Mouse (Mus musculus): ENCODE results near the gene Pten. TPM values are rescaled to one million over a fixed set of nuclear protein-coding genes. Genes with fewer than 3 reads are reported as not detected.
"Not testable (repeated sequence)": the region's sequence is repeated elsewhere in the genome, so short reads cannot be mapped to it uniquely, and the experiment has no call there.

Gene Pten
- total RNA-seq, 2 experiments from 2014 or later: 111 to 117 TPM

DNA sequence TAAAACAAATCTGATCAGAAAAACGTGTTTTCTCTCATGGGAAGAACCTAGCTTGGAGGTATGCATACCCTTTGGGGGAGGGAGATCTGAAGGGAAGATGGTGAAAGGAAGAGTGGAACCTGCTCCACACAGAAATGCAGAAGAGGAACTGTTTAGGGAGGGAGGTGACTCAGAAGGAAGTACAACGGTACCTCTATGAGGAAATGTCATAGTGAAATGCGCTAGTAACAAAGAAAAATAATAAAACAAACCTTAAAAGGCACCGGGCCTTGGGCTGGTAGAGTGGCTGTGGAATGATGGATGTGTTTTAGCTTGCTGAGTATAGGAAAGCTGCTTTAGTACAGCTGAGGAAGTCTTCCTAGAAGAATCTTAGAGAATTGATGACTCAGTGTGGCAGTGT lies 47.4 kb downstream of the Pten start:
- no peak for DNase-seq (ENCODE audit: extremely low spot score in 1 of 2, low spot score in 1 of 2)

DNA sequence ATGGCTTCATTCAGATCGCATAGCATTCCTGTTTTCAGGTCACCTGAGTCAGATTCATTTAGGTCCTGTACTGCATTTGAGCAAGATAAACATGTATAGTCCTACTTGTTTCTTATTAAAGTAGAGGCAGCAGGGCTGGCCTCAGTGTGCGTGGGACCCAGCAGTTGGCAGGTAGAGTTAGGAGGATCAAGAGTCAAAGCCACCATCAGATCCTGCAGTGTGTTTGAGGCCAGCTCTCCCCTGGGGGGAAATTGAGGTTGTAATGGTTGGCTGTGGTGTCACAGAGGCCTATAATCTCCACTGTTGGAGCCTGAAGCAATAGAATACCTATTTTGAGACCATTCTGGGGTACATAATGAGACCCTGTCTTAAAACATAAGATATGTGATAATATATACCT lies 50.3 kb downstream of the Pten start:
- DNase-seq (ENCODE audit: extremely low spot score in 1 of 2, low spot score in 1 of 2): no peak

DNA sequence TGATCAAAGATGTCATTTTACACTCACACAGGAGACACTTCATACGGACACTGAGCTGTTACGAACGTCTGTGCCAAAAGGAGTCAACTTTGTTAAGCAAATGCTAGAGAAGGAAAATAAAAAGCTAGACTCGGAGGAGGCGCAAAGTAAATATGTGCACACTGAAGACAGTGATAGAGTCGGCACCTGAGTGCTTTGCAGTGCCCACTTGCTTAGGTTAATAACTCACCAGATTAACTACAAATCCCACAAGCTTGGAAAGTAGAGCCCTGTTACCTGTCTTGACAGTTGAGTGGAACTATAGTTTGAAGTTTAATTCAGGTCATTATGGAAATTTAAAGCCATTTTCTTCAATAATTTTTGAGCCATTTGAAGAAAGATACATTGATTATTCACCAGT lies 51.4 kb downstream of the Pten start:
- no peak for DNase-seq (ENCODE audit: extremely low spot score in 1 of 2, low spot score in 1 of 2)

DNA sequence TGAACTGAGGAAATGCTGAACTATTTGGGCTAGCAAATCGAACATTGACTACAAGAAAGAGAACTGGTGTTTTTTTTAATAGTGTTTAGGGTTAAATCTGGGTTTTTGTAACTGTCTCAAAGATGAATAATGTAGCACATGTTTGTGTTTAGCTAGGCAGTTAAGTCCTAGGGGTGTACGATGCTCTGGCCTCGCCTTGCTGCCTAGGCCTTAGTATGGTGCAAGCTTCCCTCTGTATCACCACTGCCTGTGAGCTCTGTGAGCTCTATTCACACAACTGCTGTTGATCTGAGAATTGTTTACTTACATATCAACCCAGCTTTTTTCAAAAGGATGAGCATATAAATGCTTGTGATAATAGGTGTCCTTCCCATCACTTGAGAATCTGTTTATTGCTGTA lies 51.8 kb downstream of the Pten start:
- DNase-seq (ENCODE audit: extremely low spot score in 1 of 2, low spot score in 1 of 2): no peak

DNA sequence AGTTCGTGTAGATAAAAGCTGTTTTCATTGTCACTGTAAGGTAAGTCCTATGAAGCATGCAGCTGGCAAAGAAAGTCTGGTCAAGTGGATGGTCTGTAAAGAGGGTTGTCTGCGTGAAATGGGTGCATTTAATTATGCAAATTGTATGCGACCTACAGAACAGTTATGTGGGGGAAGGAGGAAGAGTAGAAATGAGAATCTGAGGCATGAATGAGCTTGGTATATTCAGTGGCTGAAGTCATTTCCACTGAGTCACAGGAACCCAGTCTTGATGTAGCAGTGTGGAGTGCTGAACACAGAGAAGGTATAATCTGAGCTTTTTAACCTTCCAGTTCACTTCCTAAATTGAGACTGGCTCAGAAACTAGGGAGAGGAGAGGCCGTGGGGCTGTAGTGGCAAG lies 61.5 kb downstream of the Pten start:
- DNase-seq (ENCODE audit: extremely low spot score in 1 of 2, low spot score in 1 of 2): no peak

DNA sequence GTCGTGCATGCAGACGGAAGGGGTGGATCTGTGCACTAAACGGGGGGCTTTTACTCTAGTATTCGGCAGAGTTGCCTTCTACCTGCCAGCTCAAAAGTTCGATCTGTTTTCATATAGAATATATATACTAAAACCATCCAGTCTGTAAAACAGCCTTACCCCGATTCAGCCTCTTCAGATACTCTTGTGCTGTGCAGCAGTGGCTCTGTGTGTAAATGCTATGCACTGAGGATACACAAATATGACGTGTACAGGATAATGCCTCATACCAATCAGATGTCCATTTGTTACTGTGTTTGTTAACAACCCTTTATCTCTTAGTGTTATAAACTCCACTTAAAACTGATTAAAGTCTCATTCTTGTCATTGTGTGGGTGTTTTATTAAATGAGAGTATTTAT lies 65.7 kb downstream of the Pten start:
- not testable (repeated sequence) for DNase-seq (ENCODE audit: extremely low spot score in 1 of 2, low spot score in 1 of 2)

DNA sequence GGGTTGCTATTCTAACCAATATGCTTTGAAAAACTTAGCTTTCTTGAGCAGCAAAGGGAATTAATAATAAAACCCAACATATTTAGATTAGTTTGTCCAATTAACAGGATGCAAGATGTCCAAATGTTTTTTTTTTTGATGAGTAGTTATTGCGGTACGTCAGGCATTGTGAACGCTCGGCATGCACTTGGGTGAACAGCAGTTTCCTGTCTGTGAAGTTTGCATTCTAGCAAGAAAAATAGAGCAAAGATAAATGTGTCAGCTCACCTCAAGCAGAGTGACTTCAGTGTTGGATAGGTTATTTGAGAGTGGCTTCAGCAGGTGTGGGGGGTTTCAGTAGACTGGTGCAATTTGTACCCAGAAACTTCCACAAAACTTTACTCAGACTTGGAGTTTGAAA lies 69.3 kb downstream of the Pten start:
- DNase-seq (ENCODE audit: extremely low spot score in 1 of 2, low spot score in 1 of 2): no peak

DNA sequence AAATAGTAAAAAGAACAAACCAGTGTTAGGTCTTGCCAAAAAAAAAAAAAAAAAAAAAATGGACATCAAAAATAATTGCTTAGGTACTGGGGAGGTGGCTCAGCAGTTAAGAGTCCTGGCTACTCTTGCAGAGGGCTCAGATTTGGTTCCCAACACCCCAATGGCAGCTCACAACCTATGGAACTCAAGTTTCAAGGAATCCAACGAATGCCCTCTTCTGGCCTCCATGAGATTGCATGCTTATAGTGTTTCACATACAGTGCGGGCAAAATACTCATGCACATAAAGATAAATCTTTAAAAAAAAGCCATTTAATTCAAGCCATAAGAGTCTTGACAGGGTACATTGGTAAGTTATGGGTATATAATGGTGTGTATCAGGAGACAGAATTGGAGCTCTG lies 72.6 kb downstream of the Pten start:
- DNase-seq (ENCODE audit: extremely low spot score in 1 of 2, low spot score in 1 of 2): no peak

DNA sequence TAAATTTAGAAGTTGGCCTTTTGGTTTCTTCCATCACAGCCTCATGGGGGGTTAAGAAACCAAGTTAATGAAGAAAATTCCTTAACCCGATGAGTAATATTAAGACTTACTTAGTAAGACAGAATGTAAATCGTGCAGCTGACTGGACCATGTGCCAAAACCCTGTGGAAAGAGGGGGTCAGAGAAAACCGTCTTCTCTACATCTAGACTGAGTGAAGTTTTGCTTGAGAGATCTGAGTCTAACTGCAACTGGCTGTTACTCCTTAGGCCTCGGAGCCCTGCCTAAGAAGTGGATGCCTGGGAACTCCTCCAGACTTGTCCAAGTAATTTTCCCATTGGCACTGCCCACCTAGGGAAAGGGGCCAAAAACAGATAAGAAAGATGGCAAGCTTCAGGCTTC lies 74.0 kb downstream of the Pten start:
- no peak for DNase-seq (ENCODE audit: extremely low spot score in 1 of 2, low spot score in 1 of 2)

DNA sequence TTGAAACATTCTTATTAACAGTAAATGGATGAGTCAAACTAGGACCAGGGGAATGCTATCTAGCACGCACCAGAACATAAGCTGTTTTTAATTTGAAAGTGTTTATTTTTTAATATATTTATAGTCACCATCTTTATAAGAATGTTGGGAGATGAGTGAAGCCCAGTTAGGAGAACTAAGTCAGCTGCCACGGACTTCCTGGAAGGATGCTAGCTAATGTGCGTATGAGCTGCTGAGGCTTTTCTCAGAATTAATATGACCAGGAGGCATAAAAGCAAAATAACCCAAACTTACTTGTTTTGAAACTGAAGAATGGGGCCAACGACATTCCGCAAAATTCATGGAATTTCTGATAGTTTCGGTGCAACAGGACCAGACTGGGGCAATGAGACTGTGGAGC lies 83.2 kb downstream of the Pten start:
- no peak for DNase-seq (ENCODE audit: extremely low spot score in 1 of 2, low spot score in 1 of 2)

DNA sequence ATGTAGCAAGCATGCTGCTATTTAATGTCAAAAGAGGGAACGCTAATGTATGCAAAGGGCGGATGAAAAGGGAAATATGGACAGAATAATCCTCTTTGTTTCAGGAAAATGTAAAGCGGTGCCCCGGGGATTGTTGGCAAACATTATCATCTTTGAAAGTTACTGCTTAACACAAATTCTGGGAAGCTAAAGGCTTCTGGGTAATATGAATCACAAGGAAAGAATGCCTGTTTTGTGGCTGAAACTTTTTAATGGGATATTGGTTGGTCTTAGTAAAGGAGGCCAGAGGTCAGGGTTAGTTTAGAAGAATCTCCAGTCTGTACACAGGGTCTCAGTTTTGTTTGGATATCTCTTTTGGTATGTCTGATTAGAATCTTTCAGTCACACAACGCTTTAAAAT lies 87.2 kb downstream of the Pten start:
- no peak for DNase-seq (ENCODE audit: extremely low spot score in 1 of 2, low spot score in 1 of 2)

DNA sequence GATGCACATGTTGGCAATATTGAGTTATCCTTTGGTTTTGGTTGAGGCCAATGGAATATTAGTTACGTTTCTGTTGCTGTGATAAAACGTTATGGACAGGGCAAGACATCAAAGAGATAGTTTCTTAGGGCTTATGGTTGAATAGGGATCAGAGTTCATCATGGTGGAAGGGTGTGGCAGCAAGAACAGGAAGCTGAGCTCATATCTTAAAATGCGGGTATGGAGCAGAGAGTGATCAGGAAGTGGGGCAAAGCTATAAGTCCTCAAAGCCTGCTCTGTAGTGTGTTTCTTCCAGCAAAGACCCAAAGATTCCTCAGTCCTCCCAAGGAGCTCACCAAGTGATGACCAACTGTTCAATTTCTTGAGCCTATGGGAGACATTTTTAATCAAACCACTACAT lies 90.7 kb downstream of the Pten start:
- no peak for DNase-seq (ENCODE audit: extremely low spot score in 1 of 2, low spot score in 1 of 2)

DNA sequence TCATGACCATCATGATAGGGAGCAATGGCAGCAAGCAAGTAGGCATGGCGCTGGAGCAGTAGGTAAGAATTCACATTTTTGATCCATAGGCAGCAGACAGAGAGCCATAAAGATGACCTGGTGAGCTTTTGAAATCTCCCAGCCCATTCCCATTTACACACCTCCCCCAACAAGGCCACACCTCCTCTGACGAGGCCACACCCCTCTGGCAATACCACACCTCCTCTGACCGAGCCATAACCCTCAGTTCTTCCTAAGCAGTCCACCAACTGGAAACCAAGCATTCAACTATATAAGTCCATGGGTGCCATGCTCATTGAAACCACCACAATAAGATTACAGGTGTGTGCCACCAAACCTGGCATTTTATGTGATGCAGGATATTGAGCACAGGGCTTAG lies 95.0 kb downstream of the Pten start:
- no peak for DNase-seq (ENCODE audit: extremely low spot score in 1 of 2, low spot score in 1 of 2)

DNA sequence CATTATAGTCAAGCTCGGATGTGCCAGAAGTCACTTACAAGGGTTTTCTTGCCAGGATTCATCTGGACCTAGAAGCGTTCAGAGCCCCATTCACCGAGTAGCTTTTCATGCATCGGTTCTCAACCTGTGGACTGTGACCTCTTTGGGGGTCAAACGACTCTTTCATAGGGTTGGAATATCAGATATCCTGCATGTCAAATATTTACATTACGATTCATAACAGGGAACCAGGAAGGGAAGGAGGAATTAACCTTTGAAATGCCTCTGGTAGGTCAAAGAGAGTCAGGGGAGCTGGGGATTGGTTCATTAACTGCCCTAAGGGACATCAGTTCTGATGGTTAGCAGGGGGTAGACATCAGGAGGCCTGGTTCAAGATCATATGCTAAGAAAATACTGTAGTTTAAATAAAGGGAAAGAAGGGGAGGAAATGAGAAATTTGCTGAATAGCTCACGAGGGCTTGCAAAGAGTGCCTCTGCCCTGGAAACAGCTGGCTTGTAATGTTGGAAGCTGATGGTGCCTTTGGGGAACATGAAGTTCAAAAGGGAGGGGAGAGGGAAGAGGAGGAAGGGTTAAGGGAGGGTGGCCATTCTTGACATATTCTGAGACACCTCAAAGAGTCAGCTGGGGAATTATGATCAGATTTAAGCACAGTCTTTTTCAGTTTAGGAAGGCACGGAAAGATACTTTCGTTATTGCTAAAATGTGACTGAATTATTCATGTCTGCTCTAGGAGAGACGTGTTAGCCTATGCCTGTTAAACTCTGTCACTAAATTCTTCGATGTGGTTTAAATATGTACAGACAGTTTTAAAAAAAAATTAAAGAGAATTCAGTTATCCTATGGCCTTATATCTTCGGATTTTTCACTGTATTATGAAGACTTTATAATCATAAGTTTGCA lies 104.6 kb downstream of the Pten start:
- DNase-seq (ENCODE audit: extremely low spot score in 1 of 2, low spot score in 1 of 2): no peak

DNA sequence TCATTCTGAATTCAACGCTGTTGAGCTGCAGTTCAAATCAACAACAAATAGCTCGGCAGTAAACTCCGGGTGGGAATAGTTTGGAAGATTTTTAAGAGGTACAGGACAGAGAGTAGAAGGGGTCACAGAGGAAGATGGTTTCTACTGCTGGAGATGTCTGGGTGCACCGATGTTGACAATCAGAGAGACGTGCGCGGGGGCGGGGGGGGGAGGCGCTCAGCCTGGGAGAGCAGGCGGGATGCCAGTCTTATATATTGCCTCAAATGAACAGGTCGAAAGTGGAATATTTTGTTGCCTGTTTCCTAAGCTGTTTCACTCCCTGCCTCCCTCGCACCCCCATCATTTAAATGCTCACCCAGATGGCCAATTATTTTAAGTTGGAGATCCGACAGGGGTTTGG lies 109.5 kb downstream of the Pten start:
- DNase-seq (ENCODE audit: extremely low spot score in 1 of 2, low spot score in 1 of 2): no peak

DNA sequence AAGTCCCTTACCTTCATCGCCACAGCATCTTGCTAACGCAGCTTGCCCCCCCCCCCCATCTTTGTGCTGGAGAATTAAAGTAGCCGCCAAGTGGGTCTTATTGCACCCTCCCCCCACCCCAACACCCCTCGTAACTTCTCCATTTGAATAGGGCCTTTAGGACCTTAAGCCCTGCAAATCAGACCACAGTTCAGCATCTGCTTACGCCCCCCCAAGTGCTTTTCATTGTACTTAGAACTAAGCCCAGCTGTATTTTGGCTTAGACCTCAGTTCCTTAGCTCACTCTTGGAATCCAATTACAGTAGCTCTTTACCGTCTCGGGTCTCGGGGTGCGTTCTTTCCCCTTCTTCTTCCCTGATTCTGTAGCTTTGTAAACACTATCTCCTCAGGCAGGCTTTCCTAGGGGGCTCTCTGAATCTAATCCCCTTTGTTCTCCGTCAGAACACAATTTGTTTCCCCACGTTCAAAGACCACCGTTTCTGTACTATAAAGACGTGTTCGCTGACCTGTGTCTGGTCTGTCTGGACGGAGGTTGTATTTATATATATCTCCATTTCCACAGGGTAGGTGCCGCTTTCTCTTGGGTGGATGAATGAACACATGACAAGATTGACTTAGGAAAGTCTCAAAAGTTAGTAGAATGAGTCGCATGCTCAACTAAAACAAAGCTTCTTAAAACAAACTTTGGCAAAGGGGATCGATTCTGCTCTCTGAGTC lies 110.0 kb downstream of the Pten start:
- no peak for DNase-seq (ENCODE audit: extremely low spot score in 1 of 2, low spot score in 1 of 2)

DNA sequence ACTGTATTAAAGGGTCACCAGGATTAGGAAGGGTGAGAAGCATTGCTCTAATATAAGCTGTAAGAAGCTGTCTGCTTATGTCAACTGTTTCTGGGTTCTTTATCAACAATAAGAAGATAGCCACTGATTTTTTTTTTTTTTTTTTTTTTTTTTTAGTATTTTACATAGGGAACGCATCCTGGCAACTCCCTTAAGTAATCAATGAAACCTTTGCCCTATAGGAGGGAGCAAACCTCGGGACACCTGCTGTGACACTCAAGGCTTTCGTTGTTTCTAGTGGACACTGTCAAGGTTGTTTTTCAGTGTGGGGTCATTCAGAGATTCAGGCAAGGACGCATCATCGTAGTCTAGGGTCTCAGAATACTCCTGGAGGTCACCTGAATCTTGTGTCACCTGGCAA lies 111.3 kb downstream of the Pten start:
- DNase-seq (ENCODE audit: extremely low spot score in 1 of 2, low spot score in 1 of 2): no peak

DNA sequence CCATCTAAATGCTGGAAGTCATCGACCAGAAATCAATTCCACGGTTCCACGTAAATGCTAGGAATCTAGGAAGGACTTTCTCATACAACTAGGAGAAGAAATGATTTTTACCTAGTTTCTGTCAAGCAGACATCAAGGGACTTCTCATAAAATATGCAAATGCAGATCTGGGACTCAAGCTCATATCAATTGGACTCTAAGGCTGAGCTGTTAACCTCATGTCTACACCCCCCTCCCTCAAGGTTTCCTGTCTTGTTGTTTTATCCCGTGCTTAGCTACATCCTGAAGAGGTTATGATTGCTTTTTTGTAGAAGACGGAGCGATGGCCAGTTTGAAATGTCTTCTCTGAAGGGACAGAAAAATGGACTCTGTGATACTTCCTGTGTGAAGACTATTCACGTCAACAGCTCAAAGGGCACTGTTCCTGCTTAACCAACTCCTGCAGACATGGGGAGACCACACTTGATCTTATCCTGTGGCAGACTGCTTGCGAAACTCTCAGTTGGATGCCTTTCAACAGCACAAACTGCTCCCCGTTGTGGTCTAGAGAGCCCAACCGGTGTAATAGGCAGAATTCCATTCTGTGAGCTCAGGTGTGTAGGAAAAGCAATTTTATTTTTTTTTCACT lies 111.9 kb downstream of the Pten start:
- no peak for DNase-seq (ENCODE audit: extremely low spot score in 1 of 2, low spot score in 1 of 2)

DNA sequence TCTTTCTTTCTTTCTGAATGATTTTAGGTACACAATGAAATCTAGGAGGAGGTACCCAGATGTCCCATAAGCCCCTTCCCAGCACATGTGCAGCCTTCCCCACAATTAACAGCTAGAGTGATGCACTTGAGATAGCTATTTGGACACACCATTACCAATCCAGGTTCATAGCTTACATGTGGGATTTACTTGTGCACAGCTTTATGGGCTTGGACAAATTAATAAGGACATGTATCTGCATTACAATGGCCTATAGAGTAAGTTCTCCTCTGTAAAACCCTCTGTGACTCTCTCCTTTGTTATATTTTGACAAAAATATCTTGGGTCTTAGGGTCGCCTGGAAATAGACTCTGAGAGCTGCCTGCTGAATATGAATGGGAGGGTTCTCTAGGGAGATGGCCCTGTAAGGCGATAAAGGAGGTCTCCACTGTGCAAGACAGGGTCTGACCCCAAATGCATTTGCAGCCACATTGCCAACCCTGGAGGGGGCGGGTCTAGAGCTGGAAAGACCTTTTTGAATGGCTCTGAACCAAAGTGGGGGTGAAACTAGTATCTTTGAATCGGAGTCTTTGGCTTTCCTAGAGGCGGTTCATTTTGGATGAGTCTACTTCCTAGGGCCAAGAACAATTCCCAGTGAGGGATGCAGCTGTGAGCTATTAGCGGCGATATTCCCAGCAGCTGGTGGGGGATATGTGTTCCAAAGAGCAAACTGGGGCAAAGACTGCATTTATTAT lies 116.8 kb downstream of the Pten start:
- DNase-seq (ENCODE audit: extremely low spot score in 1 of 2, low spot score in 1 of 2): no peak
